Mouse (Mus musculus) retina, postnatal 1 day (tissue): Measurements from ENCODE around the gene Popdc3.
"Not testable (repeated sequence)": the region's sequence is repeated elsewhere in the genome, so short reads cannot be mapped to it uniquely, and the experiment has no call there.

ENCODE experiments used
- DNase-seq: peaks from one replicate; pipeline ENCODE4 v3.0.0-alpha.2; 2012

Popdc3 gene

GRCm38 (mm10) chr10:45204582-45204981 is 26.7 kb downstream of the Popdc3 start:
- DNase-seq, result no peak

GRCm38 (mm10) chr10:45210201-45210600 is 32.3 kb downstream of the Popdc3 start:
- DNase-seq, result no peak

- no peak for DNase-seq
Measured at GRCm38 (mm10) chr10:45216676-45217075, 38.8 kb downstream of the Popdc3 start.

GRCm38 (mm10) chr10:45229954-45230353 is 52.1 kb downstream of the Popdc3 start:
- peak; percentile 76 for DNase-seq

GRCm38 (mm10) chr10:45233351-45233750 is 55.5 kb downstream of the Popdc3 start:
- DNase-seq, result peak; percentile 7

GRCm38 (mm10) chr10:45236304-45236703 is 58.4 kb downstream of the Popdc3 start:
- no peak for DNase-seq

- no peak for DNase-seq
Measured at GRCm38 (mm10) chr10:45237492-45237891, 59.6 kb downstream of the Popdc3 start.

GRCm38 (mm10) chr10:45260477-45260876 is 82.6 kb downstream of the Popdc3 start:
- no peak for DNase-seq

- DNase-seq, result no peak
Measured at GRCm38 (mm10) chr10:45262126-45262525, 84.2 kb downstream of the Popdc3 start.

GRCm38 (mm10) chr10:45276499-45276898 is 98.6 kb downstream of the Popdc3 start:
- no peak for DNase-seq

- no peak for DNase-seq
Measured at GRCm38 (mm10) chr10:45276995-45277394, 99.1 kb downstream of the Popdc3 start.

GRCm38 (mm10) chr10:45285651-45286050 is 107.8 kb downstream of the Popdc3 start:
- no peak for DNase-seq

GRCm38 (mm10) chr10:45288351-45288750 is 110.5 kb downstream of the Popdc3 start:
- no peak for DNase-seq

- peak; percentile 70 for DNase-seq
Measured at GRCm38 (mm10) chr10:45289218-45290105, 111.6 kb downstream of the Popdc3 start.

GRCm38 (mm10) chr10:45290618-45291017 is 112.7 kb downstream of the Popdc3 start:
- peak; percentile 39 for DNase-seq

- DNase-seq, result not testable (repeated sequence)
Measured at GRCm38 (mm10) chr10:45292159-45292558, 114.3 kb downstream of the Popdc3 start.

GRCm38 (mm10) chr10:45295093-45295492 is 117.2 kb downstream of the Popdc3 start:
- DNase-seq, result no peak

GRCm38 (mm10) chr10:45298503-45298902 is 120.6 kb downstream of the Popdc3 start:
- no peak for DNase-seq

GRCm38 (mm10) chr10:45299509-45299908 is 121.6 kb downstream of the Popdc3 start:
- DNase-seq, result no peak

GRCm38 (mm10) chr10:45303315-45304036 is 125.6 kb downstream of the Popdc3 start:
- DNase-seq, result no peak

- no peak for DNase-seq
Measured at GRCm38 (mm10) chr10:45305173-45305572, 127.3 kb downstream of the Popdc3 start.

- DNase-seq, result no peak
Measured at GRCm38 (mm10) chr10:45311129-45311528, 133.2 kb downstream of the Popdc3 start.

GRCm38 (mm10) chr10:45311624-45312023 is 133.7 kb downstream of the Popdc3 start:
- DNase-seq, result peak; percentile 76

- no peak for DNase-seq
Measured at GRCm38 (mm10) chr10:45314865-45315264, 137.0 kb downstream of the Popdc3 start.
